Comparison of ENCODE assay signal across 8 mouse cellular contexts in the genomic region with DNA sequence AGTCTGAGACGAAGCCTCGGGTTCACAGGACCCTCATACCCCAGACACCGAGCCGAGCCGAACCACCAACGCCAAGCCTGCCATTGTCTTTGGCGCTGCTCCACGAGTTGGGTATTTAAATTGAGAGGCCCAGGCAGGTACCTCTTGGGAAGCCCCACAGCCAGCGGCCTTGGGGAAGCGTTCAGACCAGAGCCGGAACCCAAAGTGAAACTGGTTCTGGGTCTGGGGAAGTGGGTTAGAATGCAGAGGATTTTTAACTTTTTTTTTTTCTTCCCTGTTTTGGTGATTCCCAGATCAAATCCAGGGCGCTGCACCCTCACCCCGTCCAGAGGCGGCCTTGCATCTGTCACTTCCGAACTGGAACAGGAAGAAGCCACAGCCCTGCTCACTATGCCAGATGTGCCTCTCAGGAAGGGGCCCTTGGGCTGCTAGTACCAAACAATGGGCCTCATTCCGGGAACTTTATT. TPM values are rescaled to one million over a fixed set of nuclear protein-coding genes. Genes with fewer than 3 reads are reported as not detected.
DNase-seq lines count a peak whose midpoint lies in the region; ATAC-seq and TF ChIP-seq lines count a peak whose summit lies in the region.

No protein-coding gene starts in this region.

- no peaks in the 10 kb centered on the region for H3K36me3 ChIP-seq in intestine, postnatal 0 days (ENCODE audit: control insufficient read depth, insufficient read depth)
- no peaks in the 10 kb centered on the region for H3K36me3 ChIP-seq in small intestine, adult 2 months (ENCODE audit: control insufficient read depth, insufficient read depth, low read length)

- TF ChIP-seq POLR2A in small intestine, adult 2 months (IDR thresholded peaks at IDR 0.05; ENCODE audit: low read depth, low read length): no peak

- no peak for TF ChIP-seq CTCF in gastrocnemius, adult 2 months (IDR thresholded peaks at IDR 0.05)
- no peak for TF ChIP-seq CTCF in intestine, postnatal 0 days (IDR thresholded peaks at IDR 0.05; ENCODE audit: low read depth)
- no peak for TF ChIP-seq CTCF in small intestine, adult 2 months (IDR thresholded peaks at IDR 0.05; ENCODE audit: extremely low read depth, insufficient read length, insufficient replicate concordance, low read depth, low read length)
- TF ChIP-seq CTCF in layer of hippocampus, adult 2 months (conservative IDR thresholded peaks at IDR 0.05): no peak

- no peaks in the 10 kb centered on the region for H3K27me3 ChIP-seq in intestine, postnatal 0 days (replicated peaks; ENCODE audit: control insufficient read depth, insufficient read depth, low read length)
- no peaks in the 10 kb centered on the region for H3K27me3 ChIP-seq in small intestine, adult 2 months (ENCODE audit: control insufficient read depth, insufficient read depth, low read length)

- WGBS in intestine, postnatal 0 days: 55% methylated on average over 16 of the region's 16 CpGs
- 66% methylated on average over 16 of the region's 16 CpGs for WGBS in small intestine, adult 2 months

- no peaks in the 10 kb centered on the region for H3K4me1 ChIP-seq in intestine, postnatal 0 days (replicated peaks; ENCODE audit: control insufficient read depth, insufficient read depth, low read length)
- H3K4me1 ChIP-seq in small intestine, adult 2 months (ENCODE audit: control insufficient read depth, insufficient read depth, insufficient read length, low read length): peaks cover 9% of the 10 kb centered on the region; the same call in 1 of the 2 replicates

- 0 out of 2 replicates have a peak overlapping the region, but pooled peaks have one; percentile 2 for H3K4me2 ChIP-seq in intestine, postnatal 0 days (replicated peaks; ENCODE audit: low read depth)

- peak; percentile 48 for DNase-seq in gastrocnemius, adult 2 months
- no peak for DNase-seq in gastrocnemius, postnatal 10 days
- no peak for DNase-seq in layer of hippocampus, adult 2 months (ENCODE audit: low spot score in 2 of 2)
- no peak for DNase-seq in left cerebral cortex, adult 8-10 months (ENCODE audit: low spot score in 2 of 2)
- no peak for DNase-seq in urinary bladder, postnatal 14 days (ENCODE audit: low spot score)

- no peak overlapping the region for H3K9ac ChIP-seq in intestine, postnatal 0 days (ENCODE audit: low read depth, low read length)

- intact Hi-C loops in gastrocnemius, adult 2 months (cut with DNase I): no loop called here

- peak; percentile 59 for ATAC-seq in activated CD4-positive, CD25-positive, alpha-beta regulatory T cell, adult 4 months
- no peak for ATAC-seq in intestine, postnatal 0 days

- H3K9me3 ChIP-seq in intestine, postnatal 0 days (ENCODE audit: control insufficient read depth): no peaks in the 10 kb centered on the region

- peak overlapping the region; percentile 82 for H3K27ac ChIP-seq in gastrocnemius, adult 2 months
- H3K27ac ChIP-seq in intestine, postnatal 0 days (ENCODE audit: low read depth, low read length): peak overlapping the region; percentile 50; the same call in 1 of the 2 replicates
- H3K27ac ChIP-seq in small intestine, adult 2 months (ENCODE audit: insufficient read depth, low read depth, low read length): peak overlapping the region; percentile 53
- H3K27ac ChIP-seq in layer of hippocampus, adult 2 months: no peak overlapping the region

- peak overlapping the region; percentile 40 for H3K4me3 ChIP-seq in gastrocnemius, adult 2 months
- no peak overlapping the region for H3K4me3 ChIP-seq in intestine, postnatal 0 days (ENCODE audit: low read depth, low read length)
- H3K4me3 ChIP-seq in small intestine, adult 2 months (ENCODE audit: low read depth, low read length): peak overlapping the region; percentile 21; the same call in 1 of the 2 replicates
- no peak overlapping the region for H3K4me3 ChIP-seq in layer of hippocampus, adult 2 months

RNA-seq across cellular contexts. Expression of a gene that starts 6.0 kb away (rescaled TPM):
- under 1 TPM; 0.69 to 0.70 TPM for total RNA-seq in gastrocnemius, adult 2 months (2021)
- 1 to 10 TPM; 1.6 to 2.8 TPM for total RNA-seq in gastrocnemius, postnatal 10 days (2021)
- polyA plus RNA-seq in activated CD4-positive, CD25-positive, alpha-beta regulatory T cell, adult 4 months (2017; shearing (Covaris generic)): 1 to 10 TPM in 1 of 2 experiments, under 1 TPM in 1; 0.91 to 1.0 TPM
- polyA plus RNA-seq in intestine, postnatal 0 days (2015; fragmentation: Nextera tagmentation; extraction: Ambion mirVana): 1.3 and 1.4 TPM in 2 replicates
- polyA plus RNA-seq in small intestine, adult 2 months (2012; rRNA removed): 4.0 and 4.9 TPM in 2 replicates
- total RNA-seq in layer of hippocampus, adult 2 months (2021): under 1 TPM; 0.54 to 0.77 TPM
- 1 to 10 TPM in 2 of 4 experiments, under 1 TPM in 2; 0.70 to 2.3 (median 1.5) TPM for total RNA-seq in left cerebral cortex, adult 8-10 months (2022)

RNA-seq across cellular contexts. Expression of a gene that starts 34.1 kb away (rescaled TPM):
- 10 to 100 TPM; 14.2 to 16.3 TPM for total RNA-seq in gastrocnemius, adult 2 months (2021)
- 10 to 100 TPM; 16.2 to 16.8 TPM for total RNA-seq in gastrocnemius, postnatal 10 days (2021)
- 10 to 100 TPM; 54.6 to 80.3 TPM for polyA plus RNA-seq in activated CD4-positive, CD25-positive, alpha-beta regulatory T cell, adult 4 months (2017; shearing (Covaris generic))
- 26.6 and 27.9 TPM in 2 replicates for polyA plus RNA-seq in intestine, postnatal 0 days (2015; fragmentation: Nextera tagmentation; extraction: Ambion mirVana)
- polyA plus RNA-seq in small intestine, adult 2 months (2012; rRNA removed): 4.8 and 8.7 TPM in 2 replicates
- total RNA-seq in layer of hippocampus, adult 2 months (2021): 10 to 100 TPM; 11.9 to 16.0 TPM
- total RNA-seq in left cerebral cortex, adult 8-10 months (2022): 10 to 100 TPM; 14.5 to 18.1 (median 15.5) TPM

RNA-seq across cellular contexts. Expression of a gene that starts 40.8 kb away (rescaled TPM):
- 10 to 100 TPM; 13.6 to 14.8 TPM for total RNA-seq in gastrocnemius, adult 2 months (2021)
- total RNA-seq in gastrocnemius, postnatal 10 days (2021): 10 to 100 TPM; 20.7 to 22.7 TPM
- 10 to 100 TPM; 25.3 to 26.3 TPM for polyA plus RNA-seq in activated CD4-positive, CD25-positive, alpha-beta regulatory T cell, adult 4 months (2017; shearing (Covaris generic))
- 16.8 and 18.5 TPM in 2 replicates for polyA plus RNA-seq in intestine, postnatal 0 days (2015; fragmentation: Nextera tagmentation; extraction: Ambion mirVana)
- polyA plus RNA-seq in small intestine, adult 2 months (2012; rRNA removed): 8.0 and 15.6 TPM in 2 replicates
- total RNA-seq in layer of hippocampus, adult 2 months (2021): 10 to 100 TPM; 40.7 to 43.5 TPM
- total RNA-seq in left cerebral cortex, adult 8-10 months (2022): 10 to 100 TPM; 37.8 to 43.7 (median 42.0) TPM

RNA-seq across cellular contexts. Expression of a gene that starts 45.2 kb away (rescaled TPM):
- under 1 TPM; 0.47 to 0.66 TPM for total RNA-seq in gastrocnemius, adult 2 months (2021)
- total RNA-seq in gastrocnemius, postnatal 10 days (2021): 1 to 10 TPM; 2.8 to 3.6 TPM
- 1 to 10 TPM; 2.7 to 4.4 TPM for polyA plus RNA-seq in activated CD4-positive, CD25-positive, alpha-beta regulatory T cell, adult 4 months (2017; shearing (Covaris generic))
- polyA plus RNA-seq in intestine, postnatal 0 days (2015; fragmentation: Nextera tagmentation; extraction: Ambion mirVana): 2.9 TPM in 2 replicates
- polyA plus RNA-seq in small intestine, adult 2 months (2012; rRNA removed): 126 and 144 TPM in 2 replicates
- total RNA-seq in layer of hippocampus, adult 2 months (2021): 1 to 10 TPM; 3.6 to 4.5 TPM
- 1 to 10 TPM; 4.6 to 6.9 (median 6.2) TPM for total RNA-seq in left cerebral cortex, adult 8-10 months (2022)

Comparison
In these comparisons a context has a peak if more than half of its experiments do, and no peak if none do; other contexts are left out.
1. H3K4me3 ChIP-seq: peak in gastrocnemius, adult 2 months (single experiment) and small intestine, adult 2 months (single experiment); none in intestine, postnatal 0 days (single experiment) and layer of hippocampus, adult 2 months (single experiment).